Mouse (Mus musculus) common myeloid progenitor, adult 5-6 weeks (primary cell): ENCODE results near the gene Olfml2a. TPM values are rescaled to one million over a fixed set of nuclear protein-coding genes. Genes with fewer than 3 reads are reported as not detected.

ENCODE experiments used
- ATAC-seq: replicated peaks from 2 replicates; pipeline ENCODE4 v1.8.0; 2016; ENCODE audit warnings: low read depth, mild to moderate bottlenecking, moderate TSS enrichment, inconsistent platforms; ENCODE audit not compliant: poor library complexity, severe bottlenecking
- total RNA-seq: library from RNA; stranded (forward); fragments of 200-1000, 187-1606 nt; gene quantifications from 2 replicates; pipeline ENCODE4 v1.2.3, GENCODE M21; 2017

Gene Olfml2a
- total RNA-seq, 1 experiment from 2014 or later, result not detected

DNA sequence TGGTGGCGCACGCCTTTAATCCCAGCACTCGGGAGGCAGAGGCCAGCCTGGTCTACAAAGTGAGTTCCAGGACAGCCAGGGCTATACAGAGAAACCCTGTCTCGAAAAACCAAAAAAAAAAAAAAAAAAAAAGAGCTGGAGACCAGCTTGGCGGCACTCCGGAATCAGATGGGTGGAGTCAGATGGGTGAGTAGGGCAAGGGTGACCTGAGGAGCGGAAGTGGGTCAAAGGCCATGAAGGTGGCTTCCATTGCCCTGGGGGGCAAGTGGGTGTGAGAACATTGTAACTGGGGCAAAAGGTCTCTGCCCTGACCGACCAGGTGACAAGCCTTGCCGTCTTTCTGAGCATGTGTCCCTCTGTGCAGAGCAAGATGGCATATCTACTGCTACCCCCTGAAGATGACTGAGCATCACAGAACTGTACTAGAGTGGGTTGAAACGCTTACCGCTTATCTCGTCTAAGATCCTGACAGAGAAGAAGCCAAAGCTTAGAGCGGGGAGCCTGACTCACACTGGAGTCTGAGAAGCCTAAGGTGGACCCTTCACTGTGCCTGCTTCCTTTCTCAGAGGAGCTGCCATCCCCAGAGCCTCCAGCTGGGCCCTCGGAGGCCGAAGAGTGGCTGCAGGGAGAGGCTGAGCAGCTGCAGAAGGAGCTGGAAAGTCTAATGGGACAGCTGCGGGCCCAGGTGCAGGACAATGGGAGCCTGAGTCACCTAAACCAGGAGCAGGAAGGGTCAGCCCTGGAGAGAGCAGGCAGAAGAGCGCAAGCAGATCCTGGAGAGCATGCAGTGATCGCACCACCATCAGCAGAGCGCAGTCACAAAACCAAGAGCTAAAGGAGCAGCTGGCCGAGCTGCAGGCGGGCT is 44.4 kb downstream of the Olfml2a start:
- ATAC-seq, result no peak

DNA sequence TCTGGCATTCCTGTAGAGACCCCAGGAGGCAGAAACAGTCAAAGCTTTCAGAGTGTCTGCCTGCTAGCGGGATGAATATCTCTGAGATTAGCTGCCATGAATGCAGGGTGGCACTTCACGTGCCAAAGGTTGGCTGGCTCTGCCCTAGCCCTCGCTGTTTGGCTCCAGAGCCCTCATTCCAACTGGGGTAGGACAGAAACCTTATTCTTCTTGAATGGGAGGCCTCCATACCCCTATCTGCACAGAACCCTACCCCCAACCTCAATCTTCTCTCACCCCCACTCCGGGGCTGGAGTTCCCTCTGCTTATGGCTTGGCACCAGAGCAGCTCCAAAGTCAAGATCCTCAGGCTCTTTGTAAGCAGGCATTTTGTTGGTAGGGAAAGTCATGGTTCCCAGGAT is 46.1 kb downstream of the Olfml2a start:
- ATAC-seq, result no peak

DNA sequence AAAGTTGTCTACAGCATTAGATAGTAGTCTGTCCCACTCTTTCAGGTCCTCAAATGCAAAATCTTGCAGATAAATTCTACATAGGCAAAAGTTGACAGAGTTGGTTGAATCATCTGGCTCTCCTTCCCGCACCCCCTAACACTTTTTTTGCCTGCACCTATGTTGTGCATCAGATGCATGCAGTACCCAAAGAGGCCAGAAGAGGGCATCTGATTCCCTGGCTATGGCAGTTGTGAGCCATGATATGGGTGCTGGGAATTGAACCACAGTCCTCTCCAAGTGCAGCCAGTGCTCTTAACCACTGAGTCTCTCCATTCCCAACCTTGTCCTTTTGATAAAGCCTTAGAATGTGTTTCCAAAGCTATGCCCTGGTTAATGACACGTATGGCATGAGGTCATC is 51.7 kb downstream of the Olfml2a start:
- ATAC-seq, result no peak

DNA sequence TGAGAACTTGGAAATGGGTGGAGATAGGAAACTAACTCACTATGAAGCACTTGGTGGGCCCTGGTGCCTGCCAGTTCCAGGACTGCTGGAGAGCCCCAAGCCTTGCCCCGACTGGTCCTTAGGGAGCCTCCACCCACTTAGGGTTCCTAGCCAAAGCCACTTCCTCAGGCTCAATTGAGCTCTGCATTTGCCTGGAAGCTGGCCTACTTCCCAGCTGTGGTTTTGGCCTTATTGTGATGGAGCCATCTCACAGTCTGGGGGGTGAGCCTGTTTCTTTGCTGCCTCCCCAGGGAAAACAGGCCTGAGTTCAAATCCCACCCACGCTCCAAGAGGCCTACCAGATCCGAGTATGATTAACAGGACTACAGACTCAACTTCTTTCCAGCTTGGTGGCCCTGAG is 54.8 kb downstream of the Olfml2a start:
- ATAC-seq, result peak; percentile 51

DNA sequence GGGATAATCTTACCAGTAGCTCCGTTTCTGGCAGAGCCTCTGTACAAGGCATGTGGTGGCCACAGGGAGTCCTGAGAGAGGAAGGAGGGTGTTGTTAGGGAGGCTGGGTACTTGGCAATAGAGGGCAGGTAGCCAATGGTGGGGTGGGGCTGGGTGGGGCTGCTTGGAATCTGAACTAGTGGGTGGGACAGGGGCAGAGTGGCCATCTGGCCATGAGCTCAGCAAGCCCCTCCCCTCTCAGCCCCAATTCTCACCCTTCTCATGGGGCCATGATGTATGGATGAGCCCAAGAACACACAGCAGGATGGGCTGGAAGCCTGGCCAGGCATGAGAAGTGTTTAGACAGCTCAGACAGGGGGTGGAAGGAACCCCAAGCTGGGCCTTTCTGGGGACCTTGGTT is 55.6 kb downstream of the Olfml2a start:
- ATAC-seq, result no peak

DNA sequence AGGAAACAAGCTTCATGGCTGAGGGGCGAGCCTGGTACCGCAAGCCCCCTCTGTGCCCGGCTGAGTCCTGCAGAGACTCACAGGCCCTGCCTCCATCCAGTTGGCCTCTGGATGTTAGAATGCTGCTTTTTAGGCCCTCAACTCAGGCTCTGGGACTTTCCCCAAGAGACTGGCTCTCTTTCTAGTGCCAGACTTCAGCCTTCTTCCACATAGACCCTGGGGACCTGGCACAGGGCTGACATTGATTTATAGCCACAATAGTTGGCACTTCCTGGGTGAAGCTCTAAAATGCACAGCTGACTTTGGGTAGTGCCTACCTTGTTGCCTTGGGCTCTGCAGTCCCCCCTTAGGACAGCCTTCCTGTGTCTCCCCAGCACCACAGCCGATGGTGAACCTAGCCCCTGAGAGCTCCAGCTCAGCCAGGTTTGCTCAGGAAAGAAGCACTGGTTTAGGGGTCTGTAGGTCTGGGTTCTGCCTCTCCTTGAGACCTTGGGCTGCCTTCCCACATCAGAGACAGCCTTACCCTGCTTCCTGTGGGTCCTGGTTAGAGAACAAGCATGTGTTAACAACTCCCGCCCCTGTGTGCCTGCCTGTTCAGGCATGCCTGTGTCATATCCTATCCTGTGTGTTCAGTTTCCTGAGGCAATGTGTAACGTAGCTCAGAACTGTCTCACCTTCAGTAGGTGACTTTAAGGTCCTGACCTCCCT is 56.2 kb downstream of the Olfml2a start:
- ATAC-seq, result no peak

DNA sequence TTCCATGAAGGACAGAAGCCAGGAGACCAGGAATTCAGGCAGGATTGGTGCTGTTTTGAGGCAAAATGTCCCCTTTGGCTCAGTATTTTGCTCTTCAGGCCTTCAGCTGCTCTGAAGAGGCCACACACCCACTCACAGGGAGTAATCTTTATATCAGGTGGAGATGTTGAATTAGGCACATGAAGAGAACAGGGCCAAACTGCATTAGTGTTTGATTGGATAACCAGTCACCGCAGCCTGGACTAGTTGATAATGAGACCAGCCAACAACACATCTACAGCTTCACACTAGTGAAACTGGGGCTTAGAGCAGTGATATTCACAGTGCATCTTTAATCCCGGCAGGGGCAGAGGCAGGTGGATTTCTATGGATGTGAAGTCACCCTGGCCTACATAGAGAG is 57.2 kb downstream of the Olfml2a start:
- peak; percentile 40; the same call in 1 of the 2 replicates for ATAC-seq

DNA sequence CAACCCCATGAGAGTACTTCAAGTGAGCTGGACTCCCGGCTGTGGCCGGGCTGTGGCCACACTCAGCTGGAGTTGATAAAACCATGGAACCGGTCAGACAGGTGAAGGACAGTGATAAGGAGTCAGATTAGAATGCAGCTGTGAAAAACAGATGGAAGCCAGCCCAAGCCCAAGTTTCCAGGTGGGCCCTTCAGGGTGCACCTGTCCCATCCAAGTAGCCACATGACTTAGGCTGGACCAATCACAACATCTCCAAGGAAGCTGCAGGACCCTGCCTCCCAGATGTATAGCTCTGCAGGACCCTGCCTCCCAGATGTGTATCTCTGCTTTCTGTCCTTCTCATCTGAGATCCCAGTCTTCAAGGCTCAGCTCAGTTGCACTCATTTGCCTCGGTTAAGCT is 60.2 kb downstream of the Olfml2a start:
- ATAC-seq, result no peak

DNA sequence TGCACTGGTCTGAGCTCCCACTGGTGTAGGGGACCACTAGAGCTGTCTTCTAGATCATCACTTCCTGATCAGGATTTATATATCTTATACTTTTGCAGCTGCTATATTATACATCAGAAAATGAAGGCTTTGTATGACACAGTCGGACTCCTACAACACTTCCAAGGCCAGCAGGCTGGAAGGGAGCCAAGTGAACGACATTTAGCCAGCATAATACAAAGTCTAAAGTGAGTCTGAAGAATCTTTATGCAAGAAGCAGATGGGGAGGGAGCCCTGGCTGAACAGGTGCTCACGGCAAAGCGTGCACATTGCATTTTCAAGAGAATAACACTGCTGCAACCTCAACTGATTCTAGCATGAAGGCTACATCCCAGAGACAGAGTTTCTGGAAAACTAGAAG is 60.7 kb downstream of the Olfml2a start:
- ATAC-seq, result no peak

DNA sequence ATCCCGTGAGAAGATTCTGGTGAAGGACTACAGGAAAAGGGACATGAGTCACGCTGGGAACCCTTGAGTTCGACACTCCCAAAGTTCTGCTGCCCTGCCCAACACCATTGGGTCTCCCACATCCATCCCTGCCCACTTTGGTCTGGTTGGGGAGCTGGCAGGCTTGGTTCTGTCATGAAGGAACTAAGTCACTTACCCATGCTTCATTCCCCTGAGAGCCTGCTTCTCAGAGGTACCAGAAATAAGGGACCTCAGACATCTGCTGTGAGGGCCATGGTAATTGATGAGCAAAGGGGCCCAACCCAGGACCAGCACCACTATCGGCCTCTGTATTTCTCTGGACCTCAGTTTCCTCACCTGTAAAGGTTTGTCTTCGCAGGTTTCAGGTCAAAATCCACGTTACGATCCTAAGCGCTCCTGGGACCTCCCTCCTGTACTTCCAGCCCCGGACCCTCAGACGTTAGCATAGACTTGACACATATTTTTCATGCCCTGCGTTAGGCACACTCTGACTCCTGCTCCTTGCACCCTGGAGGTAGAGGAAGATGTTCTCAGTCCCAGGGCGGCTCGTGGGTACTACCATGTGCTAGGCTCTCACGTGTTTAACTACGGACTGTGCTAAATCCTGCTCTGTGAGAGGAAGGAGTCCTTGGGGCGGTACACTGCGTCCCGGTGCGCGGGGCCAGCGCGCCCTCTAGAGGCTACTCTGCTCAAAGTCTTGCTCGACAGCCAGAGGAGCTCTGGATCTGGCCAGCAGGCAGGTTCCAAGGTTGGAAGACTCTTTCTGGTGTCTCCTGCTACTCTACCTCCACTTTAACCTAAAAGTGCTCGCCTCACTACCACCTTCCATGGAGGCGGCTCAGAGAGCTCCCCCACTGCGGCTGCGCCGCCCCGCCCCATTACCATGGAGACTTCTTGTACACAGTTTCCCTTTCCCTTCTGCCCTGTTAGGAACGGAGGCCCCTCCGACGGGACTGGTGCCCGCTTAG is 65.9 kb downstream of the Olfml2a start, which contains the start of gene Wdr38:
Wdr38 (plus strand) TSS at position 91 of the 989 bp plus-strand sequence.
- ATAC-seq, result peak; percentile 90

DNA sequence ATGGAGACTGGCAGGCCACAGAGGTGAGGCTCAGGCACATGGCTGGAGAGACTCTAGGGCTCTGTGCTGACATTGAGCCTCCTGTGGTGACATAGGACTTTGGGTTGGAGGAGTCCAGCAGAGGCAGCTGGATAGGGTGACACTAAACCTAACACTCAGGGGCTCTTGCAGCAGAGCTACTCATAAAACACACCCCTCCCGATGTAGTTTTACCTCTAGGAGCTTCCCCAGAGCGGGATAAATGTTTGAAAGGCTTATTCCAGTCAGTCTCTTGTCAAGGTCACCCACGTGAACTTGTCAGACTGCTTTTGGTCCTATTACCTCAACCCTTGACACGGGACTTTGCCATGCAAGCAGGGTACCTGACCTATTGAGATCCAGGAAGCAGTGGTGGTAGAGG is 67.6 kb downstream of the Olfml2a start:
- no peak for ATAC-seq

DNA sequence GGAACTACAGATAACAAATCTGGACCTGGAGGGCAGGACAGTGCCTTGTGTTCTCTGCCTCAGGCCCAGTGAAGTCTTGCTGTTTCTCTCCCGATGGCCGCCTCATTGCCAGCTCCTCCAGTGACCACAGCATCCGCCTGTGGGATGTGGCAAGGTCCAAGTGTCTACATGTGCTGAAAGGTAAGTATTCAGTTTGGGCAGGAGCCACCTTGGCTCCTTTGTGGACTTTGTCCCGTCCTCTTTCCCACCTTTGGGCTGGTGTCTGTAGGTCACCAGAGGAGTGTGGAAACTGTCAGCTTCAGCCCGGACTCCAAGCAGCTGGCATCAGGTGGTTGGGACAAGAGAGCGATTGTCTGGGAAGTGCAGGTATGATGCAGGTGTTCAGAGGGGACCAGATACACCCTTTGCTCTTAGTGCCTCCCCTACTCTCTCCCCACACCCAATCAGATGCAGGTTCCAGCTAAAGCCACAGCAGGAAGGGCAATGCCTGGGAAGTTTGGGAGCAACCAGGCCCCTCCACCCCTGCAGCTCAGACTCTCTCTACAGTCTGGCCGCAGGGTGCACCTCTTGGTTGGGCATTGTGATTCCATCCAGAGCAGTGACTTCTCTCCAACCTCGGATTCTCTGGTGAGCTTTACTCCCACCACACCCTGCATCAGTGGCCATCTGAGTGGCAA is 68.3 kb downstream of the Olfml2a start:
- ATAC-seq, result no peak

DNA sequence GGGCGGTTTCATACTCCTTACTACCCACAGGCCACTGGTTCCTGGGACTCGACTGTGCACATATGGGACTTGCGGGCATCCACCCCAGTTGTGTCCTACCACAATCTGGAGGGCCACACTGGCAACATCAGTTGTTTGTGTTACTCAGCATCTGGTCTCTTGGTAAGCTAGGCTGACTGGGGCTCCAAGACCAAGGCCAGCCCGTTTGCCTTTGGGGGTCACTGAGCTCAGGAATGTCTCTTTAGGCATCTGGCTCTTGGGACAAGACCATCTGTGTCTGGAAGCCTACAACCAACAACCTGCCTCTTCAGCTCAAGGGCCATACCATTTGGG is 68.8 kb downstream of the Olfml2a start:
- no peak for ATAC-seq

DNA sequence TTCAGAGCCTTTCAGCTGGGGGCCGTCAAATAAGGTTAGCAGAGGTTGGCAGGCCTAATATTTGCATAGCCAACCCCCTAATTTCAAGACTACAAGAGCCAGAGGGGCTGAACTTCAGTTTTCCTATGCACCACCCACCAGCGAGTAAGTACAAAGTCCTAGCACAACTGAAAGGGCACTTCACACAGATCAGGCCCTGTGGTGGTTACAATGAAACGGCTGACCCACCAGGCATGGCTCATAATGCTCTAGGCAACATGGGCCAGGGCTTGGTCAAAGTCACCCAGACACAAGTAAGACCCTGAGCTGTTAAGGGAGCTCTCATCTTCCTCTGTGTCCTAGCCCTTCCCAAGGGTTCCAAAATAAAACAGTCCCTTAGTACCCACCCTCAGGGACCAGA is 70.1 kb downstream of the Olfml2a start:
- no peak for ATAC-seq

DNA sequence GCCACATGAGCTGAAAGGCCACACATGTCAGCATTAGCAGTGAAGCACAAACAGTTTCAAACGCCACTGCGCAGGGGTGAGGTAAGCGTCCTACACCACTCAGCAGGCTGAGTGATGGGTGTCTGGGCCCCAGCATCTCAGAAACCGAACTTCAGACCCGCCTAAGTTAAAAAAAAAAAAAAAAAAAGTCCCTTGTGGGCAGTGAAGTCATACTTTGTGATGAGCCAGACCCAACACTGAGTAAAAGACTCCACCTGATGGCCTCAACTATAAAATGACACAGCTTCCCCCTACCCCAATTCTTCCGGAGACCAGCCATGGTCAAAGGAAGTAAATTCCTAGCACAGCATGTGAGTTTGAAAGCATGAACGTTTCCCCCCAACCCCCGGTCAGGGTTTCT is 71.3 kb downstream of the Olfml2a start:
- no peak for ATAC-seq

DNA sequence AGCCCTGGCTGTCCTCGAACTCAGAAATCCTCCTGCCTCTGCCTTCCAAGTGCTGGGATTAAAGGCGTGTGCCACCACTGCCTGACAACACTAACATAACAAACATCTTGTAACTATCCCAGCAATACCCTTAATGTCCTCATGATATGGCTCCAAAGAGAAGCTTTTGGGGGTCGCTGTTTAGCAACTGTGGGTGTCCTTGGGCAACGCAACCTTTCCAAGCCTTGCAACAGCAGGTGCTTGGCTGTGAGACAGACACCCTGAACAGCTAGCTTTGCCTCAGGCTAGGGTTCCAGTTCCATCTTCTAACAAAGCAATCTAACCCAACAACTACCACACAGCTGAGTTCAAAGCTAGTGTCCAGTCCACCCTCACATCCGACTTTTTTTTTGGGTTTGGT is 71.7 kb downstream of the Olfml2a start:
- no peak for ATAC-seq

DNA sequence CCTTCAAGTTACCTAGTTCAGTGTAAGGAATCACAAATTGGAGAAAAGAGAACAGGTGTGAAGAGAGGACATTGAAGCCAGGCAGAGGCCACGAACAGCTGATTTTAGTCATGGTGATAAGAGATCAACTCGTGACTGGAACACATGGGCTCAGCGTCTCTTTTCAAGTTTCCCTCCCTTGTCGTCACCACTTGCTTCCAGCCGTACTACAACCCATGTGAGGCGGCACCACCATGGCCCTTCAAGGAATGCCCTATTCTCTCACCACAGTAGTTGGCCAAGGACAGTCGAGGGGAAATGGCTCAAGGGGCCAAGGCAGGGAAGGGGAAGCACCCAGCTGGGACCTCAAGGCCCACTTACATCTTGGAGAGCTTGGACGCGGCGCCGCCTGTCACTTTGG is 72.6 kb downstream of the Olfml2a start:
- no peak for ATAC-seq

DNA sequence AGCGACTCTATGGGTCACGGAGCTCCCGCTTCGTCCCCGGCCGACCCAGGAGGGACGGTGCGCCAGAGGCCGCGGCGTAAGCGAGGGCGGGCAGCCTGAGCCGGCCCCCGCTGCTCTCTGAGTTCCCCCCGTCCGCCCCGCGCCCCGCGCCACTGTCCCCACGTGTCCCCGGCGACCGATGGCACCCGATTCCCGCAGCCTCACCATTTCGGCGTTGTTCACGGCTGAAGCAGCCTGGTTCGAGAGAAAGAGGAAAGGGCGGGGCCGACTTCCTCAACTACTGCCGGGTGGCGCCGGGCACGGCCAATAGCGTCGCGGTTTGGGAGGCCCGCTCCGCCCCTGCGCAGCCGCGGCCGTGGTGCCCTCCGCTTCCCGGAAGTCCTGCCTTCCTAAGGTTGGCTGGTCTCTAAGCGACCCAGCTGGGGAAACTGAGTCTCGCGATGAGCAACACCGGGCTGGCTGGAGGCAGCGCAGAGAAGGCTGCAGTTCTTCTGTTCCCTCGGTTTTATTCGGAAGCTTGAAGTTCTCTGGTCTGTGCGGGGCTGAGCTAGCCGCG is 73.2 kb downstream of the Olfml2a start, which contains the start of gene Arpc5l:
Arpc5l (plus strand) TSS at position 469 of the 556 bp plus-strand sequence.
- ATAC-seq, result peak; percentile 69

DNA sequence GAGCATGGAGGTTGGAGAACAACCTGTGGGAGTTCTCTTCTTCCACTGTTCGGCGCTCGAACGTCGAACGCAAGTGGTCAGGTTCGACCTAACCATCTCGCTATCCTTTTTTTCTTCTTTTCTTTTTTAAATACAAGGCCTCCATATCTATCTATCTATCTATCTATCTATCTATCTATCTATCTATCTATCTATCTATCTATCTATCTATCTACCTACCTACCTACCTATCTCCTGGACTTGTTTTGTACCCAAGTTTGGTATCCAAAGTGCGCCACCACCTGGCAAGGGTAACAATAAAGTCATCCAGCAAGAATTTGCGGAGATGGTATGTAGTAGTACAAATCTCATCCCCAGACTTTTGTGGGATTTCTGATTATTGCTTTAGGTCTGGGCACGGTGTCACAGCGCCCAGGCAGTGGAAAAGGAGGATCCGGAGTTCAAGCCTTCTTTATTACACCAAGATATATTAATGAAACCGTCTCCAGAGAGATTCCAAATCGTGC is 73.8 kb downstream of the Olfml2a start, which contains the start of gene Rpl35:
Rpl35 (minus strand) TSS at position 51 of the 506 bp plus-strand sequence.
- ATAC-seq, result no peak
